Mouse (Mus musculus): ENCODE results near the gene Nsmce3.

Nsmce3 gene

DNA sequence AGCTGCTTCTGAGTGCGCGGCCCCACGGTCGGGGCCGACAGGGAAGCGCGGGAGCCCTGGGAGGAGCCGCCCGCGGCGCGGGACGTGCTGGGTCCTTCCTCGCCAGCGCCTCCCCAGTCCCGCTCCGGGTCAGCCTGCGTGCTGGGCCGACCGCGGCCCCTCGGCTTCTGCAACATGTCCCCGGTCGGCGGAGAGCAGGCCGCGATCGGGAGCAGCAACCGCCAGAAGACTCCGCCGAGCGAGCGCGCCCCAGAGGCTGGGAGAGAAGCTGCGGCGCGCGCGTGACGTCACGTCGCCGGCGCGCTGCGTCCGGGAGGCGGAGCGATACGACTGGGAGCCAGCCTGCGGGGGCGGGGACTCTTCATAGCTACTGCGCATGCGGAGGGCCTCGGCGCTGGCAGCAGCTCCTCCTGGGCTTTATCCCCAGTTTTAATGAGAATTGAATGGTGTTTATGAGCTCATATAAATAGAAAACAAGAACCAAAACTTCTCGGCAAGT, at the start of gene Nsmce3:
Gene Nsmce3 (minus strand): TSS at position 255 of the 499 bp plus-strand sequence.
- DNase-seq, result peak; percentile 98

DNA sequence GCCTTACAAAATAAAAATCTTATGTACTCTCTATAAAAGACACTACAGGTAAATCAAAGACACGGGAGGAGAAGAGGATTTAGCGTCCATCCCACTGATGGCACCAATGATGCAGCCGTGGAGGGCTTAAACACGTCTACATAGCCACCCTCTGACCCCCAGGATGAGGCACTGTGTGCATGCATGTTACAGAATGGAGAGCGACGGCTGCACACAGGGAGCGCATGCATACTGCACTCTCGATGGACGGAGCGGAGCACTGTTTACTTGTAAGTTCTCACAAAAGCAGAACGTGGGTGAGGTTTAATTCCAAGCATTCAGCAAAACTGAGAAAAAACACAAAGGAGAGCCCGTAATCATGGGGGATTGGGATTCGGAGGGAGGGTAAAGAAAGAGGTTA, 48.4 kb upstream of the Nsmce3 start:
- DNase-seq, result no peak

GRCm38 (mm10) chr7:64920735-64921134, 47.9 kb upstream of the Nsmce3 start:
- no peak for DNase-seq

DNA sequence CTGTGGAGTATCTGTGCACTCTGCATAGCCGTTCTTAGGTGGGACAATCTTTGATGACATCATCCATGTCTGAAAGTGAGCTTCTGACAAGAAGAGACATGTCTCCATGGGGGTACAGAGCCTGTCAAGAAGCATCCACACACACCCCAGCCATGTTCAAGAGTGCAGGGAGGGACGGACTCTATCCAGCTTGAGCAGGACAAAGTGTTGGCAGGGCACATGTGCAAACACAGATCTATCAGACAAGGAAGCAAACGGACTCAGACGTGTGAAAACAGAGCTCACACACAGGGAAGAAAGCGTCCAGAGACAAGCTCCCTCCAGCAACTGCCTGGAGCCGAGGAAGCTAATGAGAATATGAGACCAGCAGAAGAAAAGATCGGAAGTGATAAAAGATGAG, 43.9 kb upstream of the Nsmce3 start:
- no peak for DNase-seq

- DNase-seq, result no peak
These were observed 42.3 kb upstream of the Nsmce3 start for GRCm38 (mm10) chr7:64915121-64915520.

DNA sequence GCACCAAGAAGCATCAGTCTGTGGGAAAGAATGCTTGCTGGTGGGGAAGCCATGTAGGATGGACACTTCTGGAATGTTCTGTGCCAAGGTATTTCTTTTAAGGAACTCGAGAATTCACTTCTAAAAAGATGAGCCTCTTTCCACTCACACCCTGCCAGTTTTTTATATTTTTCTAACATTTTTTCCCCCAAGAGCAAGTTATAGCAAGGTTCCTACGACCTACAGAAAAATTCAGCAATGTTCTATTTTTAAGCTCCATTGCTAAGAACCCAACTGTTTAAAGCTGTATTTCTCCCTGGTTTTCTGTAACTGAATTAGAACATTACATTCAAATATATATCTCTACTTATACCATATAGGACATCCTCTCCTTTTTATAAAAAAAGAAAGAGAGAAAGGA, 39.1 kb upstream of the Nsmce3 start:
- no peak for DNase-seq

DNA sequence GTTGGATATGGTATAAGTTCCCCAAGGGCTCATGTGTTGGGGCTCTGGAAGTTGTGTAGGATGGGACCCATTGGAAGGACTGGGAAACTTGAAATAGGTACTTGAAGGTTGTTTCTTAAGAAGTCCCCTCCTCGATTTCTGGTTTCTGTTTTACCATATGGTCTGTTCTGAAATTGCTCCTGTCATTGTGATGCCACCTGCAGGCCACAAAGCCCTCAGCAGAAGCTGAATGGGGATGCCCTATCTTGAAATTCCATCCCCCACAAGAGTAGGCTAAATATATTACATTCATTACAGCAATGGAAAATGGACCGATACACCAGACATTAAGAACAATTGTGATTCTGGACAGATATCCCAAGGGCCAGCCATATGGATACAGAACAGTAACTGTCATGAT, 37.4 kb upstream of the Nsmce3 start:
- no peak for DNase-seq

- DNase-seq, result no peak
These were observed 34.2 kb upstream of the Nsmce3 start for GRCm38 (mm10) chr7:64906955-64907354.

DNA sequence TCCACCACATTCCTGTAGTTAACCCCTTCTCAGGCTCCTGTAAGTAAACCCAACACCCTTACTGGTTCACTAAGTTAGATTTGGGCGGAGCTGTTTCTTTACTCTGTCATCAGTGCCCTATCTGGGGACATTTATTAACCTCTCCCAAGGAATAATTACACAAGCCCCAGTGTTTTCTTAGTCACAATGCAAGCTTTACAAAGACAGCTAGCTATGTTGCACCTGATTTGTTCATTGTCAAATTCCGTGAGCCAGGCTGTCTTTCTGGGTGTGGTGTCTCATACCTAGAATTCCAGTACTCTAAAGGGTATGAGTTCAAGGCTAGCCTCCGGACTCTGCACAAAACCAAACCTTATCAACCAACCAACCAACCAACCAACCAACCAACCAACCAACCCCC, 32.7 kb upstream of the Nsmce3 start:
- no peak for DNase-seq

DNA sequence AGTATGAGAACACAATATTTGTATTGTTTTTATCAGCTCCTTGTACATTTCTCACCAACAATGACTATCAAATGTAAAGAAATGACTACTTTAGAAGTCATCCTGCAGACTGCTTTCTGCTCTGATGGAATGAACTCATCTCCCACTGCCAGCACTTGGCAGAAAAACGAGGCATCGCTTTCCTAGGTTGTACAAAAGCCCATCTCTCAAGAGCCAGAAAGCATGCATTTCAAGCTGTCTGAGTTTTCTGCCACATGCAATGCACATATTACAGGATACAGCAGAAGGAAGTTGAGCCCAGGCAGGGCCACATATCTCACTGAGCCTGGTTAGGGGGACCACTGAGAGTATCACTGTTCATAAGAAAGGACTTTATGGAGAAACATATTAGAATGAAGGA, 27.5 kb upstream of the Nsmce3 start:
- DNase-seq, result no peak

DNA sequence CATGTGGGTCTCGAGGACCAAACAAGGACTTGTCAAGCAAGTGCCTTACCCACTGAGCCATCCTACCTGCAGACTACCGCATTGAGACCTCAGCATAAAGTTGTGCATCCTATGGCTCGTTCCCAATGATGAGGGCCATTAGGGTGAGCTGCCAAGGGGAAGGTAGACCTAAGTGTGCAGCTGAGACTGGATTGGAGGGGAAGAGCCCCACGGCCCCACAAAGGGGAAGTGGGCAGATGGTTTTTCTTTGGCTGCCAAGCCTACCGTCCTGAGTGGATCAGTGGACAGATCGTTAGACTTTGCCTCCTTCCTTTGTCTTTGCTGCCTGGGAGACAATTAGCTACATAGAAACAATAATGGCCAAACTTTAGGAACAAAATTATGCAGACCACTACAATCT, 23.8 kb upstream of the Nsmce3 start:
- DNase-seq, result no peak

DNA sequence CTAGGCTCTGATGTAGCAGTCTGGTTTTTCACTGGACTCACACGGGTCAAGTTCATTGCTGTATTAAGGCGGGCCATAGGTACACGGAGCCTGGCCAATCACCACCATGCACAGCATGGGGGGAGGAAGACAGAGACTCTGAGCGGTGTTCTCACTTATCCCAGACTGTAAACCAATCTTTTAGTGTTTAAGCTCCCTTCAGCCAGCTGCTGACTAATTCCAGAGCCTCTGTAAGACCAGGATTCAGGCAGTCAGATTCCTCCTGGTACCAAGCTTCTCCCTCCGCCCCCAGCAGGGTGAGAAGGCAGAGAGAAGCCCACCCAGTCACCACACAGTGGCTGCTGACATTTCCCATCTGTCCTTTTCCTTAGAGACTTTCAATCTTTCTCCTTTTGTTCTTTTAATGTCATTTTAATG, 22.9 kb upstream of the Nsmce3 start:
- no peak for DNase-seq

- DNase-seq, result no peak
These were observed 18.3 kb upstream of the Nsmce3 start for GRCm38 (mm10) chr7:64891139-64891538.

DNA sequence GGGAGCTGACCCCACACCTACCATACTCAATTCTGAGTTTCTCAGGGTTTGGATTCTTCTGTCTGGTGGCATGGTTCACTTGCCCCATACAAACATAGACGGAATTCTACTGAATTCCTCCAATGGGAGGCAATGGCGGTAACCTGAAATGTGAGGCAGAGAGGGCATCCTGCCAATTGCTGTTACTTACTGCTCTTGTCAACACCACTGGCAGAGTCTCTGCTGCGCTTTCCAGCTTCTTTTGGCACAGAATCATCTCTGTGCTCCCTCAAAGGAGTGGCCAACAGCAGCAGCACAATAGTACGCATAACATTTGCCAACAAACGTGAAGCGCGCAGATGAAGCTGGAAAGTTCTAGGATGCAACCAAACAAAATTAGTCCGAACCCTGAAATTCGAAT, 17.1 kb upstream of the Nsmce3 start:
- DNase-seq, result no peak

DNA sequence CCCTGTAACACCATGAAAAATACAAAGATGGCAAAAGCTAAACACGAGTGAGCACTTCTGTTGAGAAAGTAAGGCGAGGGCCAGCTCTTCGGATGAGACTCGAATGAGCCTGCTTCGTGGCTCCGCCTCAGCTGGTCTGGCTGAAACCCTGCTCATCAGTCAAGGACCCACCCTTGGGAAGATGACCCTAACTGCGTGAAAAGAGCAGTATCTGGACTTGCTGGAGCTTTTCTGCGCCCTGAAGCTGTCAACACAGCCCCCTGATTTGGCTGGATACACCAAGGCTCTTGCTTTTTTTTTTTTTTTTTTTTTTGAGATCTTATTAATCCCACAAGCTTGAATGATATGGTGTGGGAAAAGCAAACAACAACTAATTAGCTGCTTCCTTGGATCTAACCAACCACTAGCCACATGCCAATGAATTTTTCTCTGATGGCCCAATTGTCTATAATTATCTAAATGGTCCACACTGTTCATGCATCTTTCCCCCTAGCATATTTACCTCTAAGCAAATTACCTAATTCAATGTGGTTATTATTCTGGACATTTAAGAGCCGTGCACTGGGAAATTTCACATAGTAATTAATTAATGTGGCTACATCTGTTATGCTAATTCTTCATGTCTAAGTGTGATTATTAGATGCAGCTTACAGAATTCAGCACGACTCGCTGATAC, 11.5 kb upstream of the Nsmce3 start:
- no peak for DNase-seq

DNA sequence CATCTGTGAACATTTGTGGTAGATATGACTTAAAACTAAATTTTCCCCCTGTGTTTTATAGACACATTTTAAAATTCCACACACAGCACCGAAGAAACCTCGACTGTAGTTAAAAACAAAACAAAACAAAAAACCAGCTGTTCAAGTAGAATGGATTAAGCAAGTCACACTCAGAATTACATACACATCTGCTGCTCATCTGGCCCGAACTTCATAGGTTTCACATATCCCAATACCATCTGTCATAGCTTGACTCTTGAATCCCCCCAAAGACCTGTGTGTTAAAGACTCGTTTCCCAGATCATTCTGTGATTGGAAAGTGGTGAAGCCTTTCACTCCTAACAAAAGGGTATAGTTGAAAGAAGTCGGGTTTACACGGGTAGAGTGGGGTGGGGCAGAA, 9.4 kb upstream of the Nsmce3 start:
- no peak for DNase-seq

- DNase-seq, result no peak
These were observed 8.6 kb upstream of the Nsmce3 start for GRCm38 (mm10) chr7:64881387-64881786.

GRCm38 (mm10) chr7:64880415-64880814, 7.6 kb upstream of the Nsmce3 start:
- no peak for DNase-seq

DNA sequence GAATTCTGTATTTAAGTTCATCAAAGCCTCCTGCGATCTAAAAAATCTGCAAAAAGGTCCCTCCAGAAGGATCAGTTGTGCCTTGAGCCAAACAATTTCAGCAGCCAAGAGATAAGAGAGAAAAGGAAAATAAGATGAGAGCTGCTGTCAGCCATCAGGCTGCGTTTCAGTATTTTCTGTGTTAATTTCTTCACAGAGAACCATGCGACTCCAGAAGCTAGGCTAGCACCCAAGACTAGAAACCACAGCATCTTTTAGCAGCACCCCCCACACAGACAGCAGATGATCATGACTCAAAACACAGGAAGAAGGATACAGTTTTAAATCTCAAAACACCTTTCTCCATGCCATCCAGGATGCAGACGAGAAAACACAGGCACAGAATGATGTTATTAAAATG, 2.1 kb upstream of the Nsmce3 start:
- DNase-seq, result no peak

DNA sequence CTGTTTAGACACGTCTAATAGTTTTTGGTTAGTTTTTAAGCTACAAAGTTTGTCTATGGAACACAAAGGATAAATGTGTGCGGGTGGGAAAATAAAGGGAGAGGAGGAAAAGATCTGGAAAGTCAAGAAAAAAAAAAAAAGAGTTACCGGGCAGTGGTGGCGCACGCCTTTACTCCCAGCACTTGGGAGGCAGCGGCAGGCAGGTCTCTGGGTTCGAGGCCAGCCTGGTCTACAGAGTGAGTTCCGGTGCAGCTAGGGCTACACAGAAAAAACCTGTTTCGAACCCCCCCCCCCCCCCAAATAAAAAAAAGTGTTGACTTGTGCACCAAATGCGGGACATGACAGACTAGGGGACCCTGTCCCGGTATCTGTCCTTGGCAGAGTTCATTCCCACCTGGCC, 469 bp upstream of the Nsmce3 start:
- peak; percentile 30 for DNase-seq

DNA sequence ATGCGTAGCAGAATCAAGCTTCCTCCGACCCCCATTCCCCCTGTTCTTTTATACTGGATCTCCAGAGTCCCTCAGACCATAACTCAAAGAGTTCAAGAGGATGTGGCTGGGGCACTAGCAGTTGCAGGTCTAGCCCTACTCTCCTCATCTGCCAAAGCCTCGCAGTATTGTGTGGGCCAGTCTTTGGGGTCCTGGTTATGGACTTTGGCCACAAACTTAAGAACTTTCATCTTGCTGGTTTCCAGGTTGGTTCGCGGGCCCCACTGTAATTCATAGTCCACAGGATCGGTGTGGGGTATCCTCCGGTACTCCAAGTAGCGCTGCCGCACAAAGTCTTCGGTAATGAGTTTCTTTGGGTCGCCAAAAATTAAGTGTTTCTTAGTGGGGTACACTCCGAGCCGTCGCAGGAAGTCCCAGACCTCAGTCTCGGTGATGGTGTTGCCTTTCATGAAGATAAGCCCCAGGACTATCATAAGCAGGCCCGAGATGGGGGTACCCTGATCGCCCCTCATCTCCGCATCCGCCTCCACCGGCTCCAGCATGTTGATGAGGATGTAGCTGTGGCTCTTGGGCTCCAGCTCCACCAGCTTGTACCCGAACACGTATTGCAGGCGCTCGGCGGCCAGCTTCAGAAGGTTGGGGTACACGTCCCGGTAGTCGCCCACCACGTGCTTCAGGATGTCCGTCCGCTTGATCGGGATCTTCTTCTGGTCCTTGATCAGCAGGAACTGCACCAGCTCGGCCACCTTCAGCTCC, 632 bp downstream of the Nsmce3 start:
- DNase-seq, result no peak

DNA sequence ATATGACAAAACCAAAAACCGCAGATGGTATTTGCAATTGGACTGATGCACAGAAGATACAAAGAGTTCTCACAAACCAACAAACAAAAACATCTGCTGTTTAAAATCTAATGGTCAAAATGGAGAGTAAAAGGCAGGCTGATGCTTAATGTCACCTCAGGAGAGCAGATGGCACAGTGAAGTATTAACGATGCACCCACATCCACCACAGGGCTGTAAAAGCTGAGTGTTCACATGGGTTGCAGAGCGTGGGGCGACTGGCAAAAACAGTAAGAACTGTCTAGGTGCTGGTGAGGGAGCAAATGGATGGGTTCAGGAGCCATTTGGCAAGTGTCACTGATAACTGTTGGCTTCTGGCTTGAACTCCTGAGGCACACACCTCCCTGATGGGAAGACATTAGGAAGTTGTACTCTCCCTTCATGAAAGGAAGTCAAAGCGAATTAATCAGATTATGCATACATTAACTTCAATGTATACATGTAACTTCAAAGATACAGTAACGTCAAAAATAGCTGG, 3.2 kb downstream of the Nsmce3 start:
- DNase-seq, result no peak

- no peak for DNase-seq
These were observed 9.3 kb downstream of the Nsmce3 start for GRCm38 (mm10) chr7:64863538-64863937.

DNA sequence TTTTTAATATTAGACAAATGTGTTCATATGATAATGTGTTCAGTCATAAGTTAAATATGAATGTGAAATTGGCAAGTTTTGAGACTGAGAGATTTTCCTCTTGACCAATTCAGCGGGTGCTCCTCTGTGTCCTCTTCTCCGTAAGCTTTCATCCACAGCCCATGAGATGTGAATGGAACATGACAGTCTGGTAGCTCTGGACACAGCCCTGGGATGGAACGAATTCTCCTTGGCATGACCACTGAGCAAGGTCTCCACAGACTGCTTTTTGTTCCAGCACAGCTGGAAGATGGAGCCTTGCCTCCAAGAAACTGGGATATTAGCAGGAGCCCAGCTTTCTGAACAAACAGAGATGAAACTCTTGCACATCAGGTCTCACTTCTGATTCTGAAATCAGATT, 9.8 kb downstream of the Nsmce3 start:
- DNase-seq, result no peak
